Mouse (Mus musculus): Measurements from ENCODE around the gene Tnfrsf1b.

DNA sequence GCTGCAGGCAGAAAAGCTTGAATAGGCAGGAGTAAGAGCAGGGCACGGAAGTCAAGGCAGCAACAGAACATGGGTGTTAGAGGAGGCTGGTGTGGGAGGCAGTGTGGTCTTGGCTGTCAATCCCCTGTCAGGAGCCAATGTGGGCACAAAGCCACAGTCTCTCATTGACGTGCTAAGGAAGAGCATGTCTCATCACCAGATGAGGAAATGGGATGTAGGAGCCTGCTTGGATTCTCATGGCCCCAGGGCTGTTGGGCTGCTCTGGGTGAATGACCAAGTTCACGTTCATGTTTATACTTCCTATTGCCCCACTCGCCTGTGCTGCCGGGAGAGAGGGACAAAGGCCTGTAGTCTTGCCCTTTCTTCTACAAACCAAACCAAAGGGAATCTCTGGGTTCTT is 28.8 kb downstream of the Tnfrsf1b start:
- no peak for TF ChIP-seq POLR2A (IDR thresholded peaks at IDR 0.05; ENCODE audit: borderline replicate concordance, extremely low read depth, low read depth, low read length)
- TF ChIP-seq CTCF (IDR thresholded peaks at IDR 0.05; ENCODE audit: insufficient read depth, low read length) = no peak

All from lung, adult 2 months (tissue).